Mouse (Mus musculus) pancreas, adult 10 weeks (tissue): Measurements from ENCODE around the gene Hmgb1. TPM values are rescaled to one million over a fixed set of nuclear protein-coding genes. Genes with fewer than 3 reads are reported as not detected.

Experiments
- polyA plus RNA-seq: library from polyadenylated mRNA; stranded (reverse); fragments of 350-450 nt; fragmentation: Illumina TruSeq; extraction: RNeasy Lipid Tissue Mini Kit (QIAGEN cat#74804); gene quantifications from one replicate; pipeline ENCODE4 v1.2.3, GENCODE M21; 2015; ENCODE audit warnings: low read depth, low replicate concordance; ENCODE audit not compliant: insufficient read depth

Hmgb1 gene
- polyA plus RNA-seq = 53.5 TPM

GRCm38 (mm10) chr5:149184104-149184843, at the start of gene Hmgb1, which contains the start of gene Uspl1:
Gene Hmgb1, minus strand, starts transcription at chr5:149184489.
Gene Uspl1, plus strand, starts transcription at chr5:149184350.

Other genes starting within 250 kb of the Hmgb1 start
- not detected for gene Gm42791, start 189.3 kb downstream of the Hmgb1 start, polyA plus RNA-seq
- 7.8 TPM for gene Uspl1, start 139 bp downstream of the Hmgb1 start, polyA plus RNA-seq
- 5.7 TPM for gene Alox5ap, start 80.3 kb upstream of the Hmgb1 start, polyA plus RNA-seq
- 9.8 TPM for gene Medag, start 227.3 kb upstream of the Hmgb1 start, polyA plus RNA-seq